Mouse (Mus musculus): ENCODE results near the gene Rad50.

DNA sequence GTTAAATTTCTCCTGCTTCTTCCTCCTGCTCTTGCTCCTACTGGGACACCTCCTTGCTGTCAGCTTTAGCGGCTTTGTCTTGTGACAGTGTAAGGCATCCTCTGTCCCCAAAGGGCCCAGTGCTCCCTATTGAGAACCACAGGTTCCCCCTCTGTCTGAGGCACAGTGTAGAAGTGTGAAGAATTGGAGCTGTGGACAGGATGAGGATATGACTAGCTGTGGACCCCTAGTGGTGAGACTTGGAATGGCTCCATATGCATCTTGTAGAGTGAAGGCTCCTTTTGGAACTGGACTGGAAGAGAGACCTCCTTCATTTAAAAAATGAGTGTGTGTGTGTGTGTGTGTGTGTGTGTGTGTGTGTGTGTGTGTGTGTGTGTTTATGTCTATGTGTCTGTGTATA is 79.3 kb downstream of the Rad50 start:
- TF ChIP-seq POLR2A (IDR thresholded peaks at IDR 0.05; ENCODE audit: insufficient read length, low read depth) (no peak), TCF12 (IDR thresholded peaks at IDR 0.05; ENCODE audit: insufficient read depth, poor library complexity, severe bottlenecking) (no peak), MAX (IDR thresholded peaks at IDR 0.05; ENCODE audit: low read depth) (no peak), MYOG (IDR thresholded peaks at IDR 0.05; ENCODE audit: control insufficient read depth in 1 of 3, insufficient read depth in 1 of 3, insufficient read length in 2 of 3, low read depth in 2 of 3) (no peak), SRF (IDR thresholded peaks at IDR 0.05; ENCODE audit: control insufficient read depth, insufficient read length, low read depth) (no peak), POLR2AphosphoS2 (IDR thresholded peaks at IDR 0.05; ENCODE audit: insufficient read length, low read depth) (no peak), USF1 (IDR thresholded peaks at IDR 0.05; ENCODE audit: low read depth) (no peak), CEBPB (IDR thresholded peaks at IDR 0.05; ENCODE audit: insufficient read depth, poor library complexity, severe bottlenecking) (no peak), MYOD1 (IDR thresholded peaks at IDR 0.05; ENCODE audit: control insufficient read depth in 1 of 3, insufficient read length in 2 of 3, low read depth in 2 of 3) (no peak), E2F4 (IDR thresholded peaks at IDR 0.05; ENCODE audit: insufficient read depth) (no peak), REST (IDR thresholded peaks at IDR 0.05; ENCODE audit: insufficient read depth, insufficient read length) (no peak), TCF3 (IDR thresholded peaks at IDR 0.05; ENCODE audit: insufficient read length, low read depth) (no peak)
